Mouse (Mus musculus) cerebellum, adult (tissue): ENCODE results near the gene Mrpl37.
"Not testable (repeated sequence)": the region's sequence is repeated elsewhere in the genome, so short reads cannot be mapped to it uniquely, and the experiment has no call there.

Experiments used
- ATAC-seq: cut with Nextera tagmentation; 2 replicates; pipeline ENCODE4 v1.9.2; 2017; ENCODE audit warnings: mild to moderate bottlenecking, moderate library complexity, mixed read lengths; ENCODE audit not compliant: insufficient number of reproducible peaks, low FRiP score, low TSS enrichment

Gene Mrpl37

DNA sequence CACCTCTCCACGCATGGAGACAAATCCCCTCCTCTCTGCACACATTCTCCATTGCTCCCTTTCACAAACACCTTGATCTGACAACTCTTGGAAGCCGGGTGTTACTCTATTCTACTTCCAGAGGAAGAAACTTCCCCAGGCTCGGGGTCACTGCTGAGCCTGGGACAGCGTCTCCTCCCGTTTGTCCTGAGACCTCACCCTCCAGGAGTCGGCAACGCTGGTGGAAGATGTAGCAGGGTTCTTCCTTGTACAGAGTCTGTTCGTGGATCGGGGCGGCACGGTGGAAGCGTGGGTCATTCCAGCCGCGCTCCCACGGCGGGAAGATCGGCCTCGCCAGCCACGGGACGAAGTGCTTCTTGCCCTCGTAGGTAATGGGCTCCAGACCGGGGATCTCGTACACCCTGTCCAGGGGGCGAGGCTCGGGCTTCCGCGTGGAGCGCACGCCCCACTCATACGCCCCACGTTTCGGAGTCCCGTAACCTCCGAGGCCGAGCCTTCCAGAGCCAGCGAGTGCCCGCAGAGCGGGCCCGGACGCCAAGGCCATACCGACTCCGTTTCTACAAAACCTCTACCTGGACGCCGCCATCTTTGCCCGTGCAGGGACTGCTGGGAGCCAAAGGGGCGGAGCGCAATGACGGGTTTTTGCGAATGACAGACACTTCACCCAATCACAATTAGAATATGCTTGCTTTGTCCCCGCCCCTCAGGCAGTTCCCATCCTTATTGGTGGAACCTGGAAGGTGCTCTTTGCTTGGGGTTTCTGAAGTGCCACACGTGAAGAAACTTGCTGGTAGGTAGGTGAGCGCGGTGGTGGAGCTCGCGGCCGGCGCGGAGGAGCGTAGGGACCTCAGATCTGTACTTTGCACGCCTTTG, at the start of gene Mrpl37, which contains the start of gene Cyb5rl:
Mrpl37 (minus strand) TSS at position 617 of the 873 bp plus-strand sequence.
Cyb5rl (plus strand) TSS at position 737 of the 873 bp plus-strand sequence.
- peak; percentile 98 for ATAC-seq

DNA sequence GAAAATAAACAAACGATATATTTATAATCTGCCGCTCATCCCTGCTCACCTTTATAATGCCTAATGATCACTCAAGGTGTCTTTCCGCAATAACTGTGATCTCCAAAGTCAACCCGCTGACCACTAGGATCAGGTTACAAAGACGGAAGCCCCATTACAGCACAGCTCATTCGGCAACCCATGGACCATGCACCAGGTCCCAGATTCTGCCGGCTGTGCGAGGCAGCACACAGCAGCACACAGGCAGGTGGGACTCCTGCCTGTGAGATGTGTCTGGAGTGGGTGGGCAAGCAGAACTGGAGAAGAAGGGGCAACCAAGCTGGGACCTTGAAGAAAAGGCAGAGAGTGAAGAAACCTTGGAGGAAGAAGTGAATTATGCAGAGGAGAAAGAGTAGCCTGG, 47.6 kb upstream of the Mrpl37 start:
- no peak for ATAC-seq

GRCm38 (mm10) chr4:107109181-107109580, 42.5 kb upstream of the Mrpl37 start:
- not testable (repeated sequence) for ATAC-seq

DNA sequence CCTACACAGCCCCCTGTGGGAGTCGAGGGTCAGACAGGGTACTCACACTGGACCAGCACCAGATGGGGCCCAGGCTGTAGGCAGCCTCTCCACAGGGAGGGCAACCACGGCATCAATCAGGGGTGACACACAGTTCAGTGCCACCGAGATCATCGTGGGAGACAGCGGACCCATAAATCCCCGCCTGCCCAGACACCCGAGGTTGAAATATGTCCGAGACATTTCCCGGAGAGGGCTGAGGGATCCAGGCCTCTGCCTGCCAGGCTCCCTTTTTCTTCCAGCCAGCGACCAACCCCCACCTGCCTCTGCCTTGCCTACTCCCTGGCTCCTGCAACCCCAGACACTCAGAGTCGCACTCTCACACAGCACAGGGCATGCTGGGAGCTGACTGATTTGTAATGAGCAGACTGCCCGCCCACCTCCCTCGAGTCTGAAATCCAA, 41.6 kb upstream of the Mrpl37 start:
- no peak for ATAC-seq

- no peak for ATAC-seq
Observed at GRCm38 (mm10) chr4:107106777-107107176, 40.1 kb upstream of the Mrpl37 start.

DNA sequence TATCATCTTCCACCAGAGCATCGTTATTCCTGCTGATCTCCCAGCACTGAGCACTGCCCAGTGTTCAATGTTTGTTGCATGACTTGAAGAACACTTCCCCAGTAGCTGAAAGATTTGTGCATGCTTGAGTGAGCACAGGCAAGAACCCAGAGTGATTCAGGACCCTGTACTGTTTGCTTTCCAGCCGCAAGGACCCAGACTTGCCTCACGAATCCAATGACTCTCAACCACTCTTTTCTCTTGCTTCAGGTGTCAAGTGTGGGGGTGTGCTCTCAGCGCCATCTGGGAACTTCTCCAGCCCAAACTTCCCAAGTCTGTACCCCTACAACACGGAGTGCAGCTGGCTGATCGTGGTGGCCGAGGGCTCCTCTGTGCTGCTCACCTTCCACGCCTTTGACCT, 35.6 kb upstream of the Mrpl37 start:
- ATAC-seq = no peak

GRCm38 (mm10) chr4:107098791-107099525, 32.3 kb upstream of the Mrpl37 start:
- no peak for ATAC-seq

GRCm38 (mm10) chr4:107098375-107098774, 31.7 kb upstream of the Mrpl37 start:
- no peak for ATAC-seq

GRCm38 (mm10) chr4:107097871-107098270, 31.2 kb upstream of the Mrpl37 start:
- no peak for ATAC-seq

DNA sequence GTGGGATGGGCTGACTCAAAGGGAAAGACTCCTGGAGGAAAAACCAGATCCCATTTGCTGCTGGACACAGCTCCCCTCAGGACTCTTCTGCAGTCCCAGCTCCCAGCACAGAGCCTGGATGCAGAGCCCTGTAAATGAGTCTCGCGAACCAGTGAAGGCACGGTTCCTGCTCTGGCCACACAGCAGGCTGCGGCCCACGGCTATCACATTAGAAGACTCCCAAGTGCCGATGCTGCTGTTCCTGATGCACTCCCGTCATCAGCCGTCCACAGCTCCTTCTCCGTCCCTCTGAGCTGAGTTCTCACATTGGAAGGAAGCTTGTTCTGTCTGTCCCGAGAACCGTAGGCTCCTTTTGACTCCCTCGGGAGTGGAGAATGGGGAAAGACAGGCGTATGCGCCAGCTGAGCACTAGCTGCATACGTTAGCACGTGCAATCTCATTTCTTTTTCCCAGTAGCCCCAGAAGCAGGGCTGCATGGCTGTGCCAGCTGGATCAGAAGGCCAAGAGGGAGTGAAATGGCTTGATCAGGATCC, 30.2 kb upstream of the Mrpl37 start, which contains the start of gene Cdcp2:
Cdcp2 (plus strand) TSS at position 51 of the 533 bp plus-strand sequence.
- ATAC-seq = no peak

DNA sequence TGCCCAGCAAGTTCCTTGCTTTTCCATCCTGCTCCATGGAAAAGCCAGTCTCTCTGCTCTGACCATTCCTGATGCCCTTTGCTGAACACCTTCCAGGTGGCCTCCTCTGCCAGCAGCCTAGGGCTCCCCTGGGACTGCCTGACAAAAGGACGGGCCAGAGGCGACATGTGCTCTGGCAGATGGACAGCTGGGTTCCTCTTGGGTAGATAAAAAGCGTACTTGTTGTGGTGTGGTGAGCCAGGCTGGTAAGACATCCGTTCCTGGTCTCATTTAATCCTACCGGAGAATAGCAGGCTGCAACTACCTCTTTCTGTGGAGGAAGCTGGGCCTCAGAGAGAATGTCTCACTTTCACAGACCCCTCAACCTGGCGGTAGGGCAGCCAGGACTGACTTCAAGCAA, 29.4 kb upstream of the Mrpl37 start:
- ATAC-seq = no peak

DNA sequence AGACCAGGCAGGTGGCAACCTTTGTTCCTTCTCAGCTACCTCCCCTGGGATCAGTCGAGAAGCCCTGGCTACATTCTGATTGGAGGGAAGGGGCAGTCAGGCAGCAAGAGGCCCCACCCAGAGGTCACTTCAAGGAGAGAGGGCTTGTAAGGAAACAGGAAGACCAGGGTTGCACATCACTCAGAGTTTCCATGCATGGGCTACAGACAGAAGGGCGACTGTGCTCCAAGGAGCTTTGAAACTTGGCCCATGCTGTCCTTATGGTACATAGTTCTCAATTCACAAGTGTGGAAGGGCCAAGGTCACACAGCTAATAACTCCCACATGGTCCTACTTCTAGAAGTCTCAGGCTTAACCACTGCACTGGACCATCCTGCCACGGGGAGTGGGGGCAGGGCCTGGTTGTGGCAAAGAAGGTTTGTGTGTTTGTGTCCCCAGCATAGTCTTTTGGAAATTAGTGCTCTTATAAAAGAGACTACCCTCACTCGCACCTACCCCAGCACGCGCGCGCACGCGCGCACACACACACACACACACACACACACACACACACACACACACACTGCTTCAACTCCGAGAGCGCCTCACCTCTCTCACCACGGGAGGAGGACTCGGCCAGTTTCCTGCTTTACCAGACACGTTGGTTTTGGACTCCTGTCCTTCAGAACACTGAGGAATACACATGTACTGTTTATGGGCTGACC, 28.0 kb upstream of the Mrpl37 start:
- no peak for ATAC-seq

- ATAC-seq = no peak
Observed at GRCm38 (mm10) chr4:107091696-107092095, 25.0 kb upstream of the Mrpl37 start.

- ATAC-seq = no peak
Observed at GRCm38 (mm10) chr4:107084858-107085257, 18.2 kb upstream of the Mrpl37 start.

DNA sequence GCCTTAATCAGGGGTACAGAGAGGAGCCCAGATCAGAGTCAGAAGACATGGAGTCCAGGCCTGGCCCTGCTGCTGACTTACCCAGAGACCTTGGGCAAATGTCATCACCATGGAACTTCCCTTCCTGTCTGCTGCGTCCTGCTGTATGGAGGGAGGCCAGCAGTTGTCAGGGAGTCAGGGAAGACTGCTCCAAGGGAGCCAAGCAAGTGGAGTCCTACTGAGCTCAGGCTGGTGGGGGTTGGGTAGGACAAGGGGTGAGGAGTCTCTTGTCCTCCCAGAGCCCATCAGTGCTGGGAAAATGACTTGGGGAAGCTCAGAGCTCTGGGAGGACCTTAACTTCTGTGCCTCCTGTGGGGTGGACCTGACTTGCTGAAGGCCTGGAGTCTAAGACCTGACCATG, 17.7 kb upstream of the Mrpl37 start:
- no peak for ATAC-seq

- no peak for ATAC-seq
Observed at GRCm38 (mm10) chr4:107083126-107083525, 16.5 kb upstream of the Mrpl37 start.

DNA sequence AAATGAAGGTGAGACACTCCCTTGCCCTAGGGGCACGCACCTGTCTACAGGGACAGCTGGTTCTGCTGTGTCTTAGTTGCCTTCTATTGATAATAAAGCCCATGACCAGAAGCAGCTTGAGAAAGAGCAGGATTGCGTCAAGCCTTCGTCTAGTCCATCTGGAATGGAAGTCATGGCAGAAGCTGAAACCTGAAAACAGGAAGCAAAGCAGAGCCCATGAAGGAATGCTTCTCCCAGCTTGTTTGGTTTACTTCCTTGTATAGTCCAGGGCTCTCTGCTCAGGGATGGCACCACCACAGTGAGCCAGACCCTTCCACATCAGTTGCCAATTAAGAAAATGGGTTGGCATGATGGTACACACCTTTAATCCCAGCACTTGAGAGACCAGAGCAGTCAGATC, 15.5 kb upstream of the Mrpl37 start:
- no peak for ATAC-seq

- no peak for ATAC-seq
Observed at GRCm38 (mm10) chr4:107079716-107080115, 13.0 kb upstream of the Mrpl37 start.

GRCm38 (mm10) chr4:107078894-107079293, 12.2 kb upstream of the Mrpl37 start:
- no peak for ATAC-seq

- no peak for ATAC-seq
Observed at GRCm38 (mm10) chr4:107075456-107075855, 8.8 kb upstream of the Mrpl37 start.
